Mouse (Mus musculus) embryonic fibroblast, embryonic 13.5 days (primary cell): ENCODE results near the gene Ttc16.
A peak's percentile ranks its signal among the peaks of the same experiment; 100 is the strongest.

Source experiments
- CTCF ChIP-seq: IDR thresholded peaks from 2 replicates; pipeline ENCODE4 v1.5.1; 2011; ENCODE audit warnings: mild to moderate bottlenecking, control low read depth, low read length, moderate library complexity, borderline replicate concordance; ENCODE audit not compliant: insufficient read depth
- POLR2A ChIP-seq: IDR thresholded peaks from 2 replicates; pipeline ENCODE4 v1.6.1; 2011; ENCODE audit warnings: low read depth, mild to moderate bottlenecking, control low read depth, low read length, moderate library complexity

DNA sequence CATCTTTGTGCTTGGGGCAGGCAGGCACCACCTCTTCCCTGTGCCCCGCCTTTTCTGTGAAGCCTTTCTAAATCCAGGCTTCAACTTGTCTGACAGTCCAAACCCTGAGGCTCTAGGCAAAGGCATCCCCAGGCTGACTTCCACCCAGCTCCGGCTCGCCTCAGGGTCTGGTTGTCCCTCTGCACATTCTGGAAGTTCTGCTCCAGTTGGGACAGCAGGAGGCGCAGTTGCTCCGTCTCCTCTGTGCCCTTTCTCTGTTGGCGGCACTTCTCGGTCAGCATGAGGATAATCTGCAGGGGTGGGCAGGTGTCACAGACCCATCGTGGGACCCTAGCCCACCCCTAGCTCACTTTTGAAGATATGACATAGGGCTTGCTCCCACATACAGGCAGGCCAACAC is 3.7 kb upstream of the Ttc16 start:
- TF ChIP-seq CTCF (peak; percentile 88), POLR2A (no peak)
